Mouse (Mus musculus) brown adipose tissue, adult 24 weeks (tissue): Measurements from ENCODE around the gene Adgrf3. TPM values are rescaled to one million over a fixed set of nuclear protein-coding genes. Genes with fewer than 3 reads are reported as not detected.

Experiments
- H3K27ac ChIP-seq: fragments of 200-500 bp; replicated peaks from 2 replicates; pipeline ENCODE4 v1.5.1; 2012; ENCODE audit warnings: low read depth, mild to moderate bottlenecking, low read length
- H3K4me1 ChIP-seq: fragments of 200-500 bp; 2 replicates; pipeline ENCODE4 v1.6.1; 2012; ENCODE audit warnings: low read length, mixed read lengths; ENCODE audit not compliant: control insufficient read depth, insufficient read depth, insufficient read length
- H3K4me3 ChIP-seq: fragments of 200-500 bp; 2 replicates; pipeline ENCODE4 v1.5.1; 2012; ENCODE audit warnings: low read depth, mild to moderate bottlenecking, low read length, moderate library complexity; ENCODE audit not compliant: insufficient read depth
- polyA plus RNA-seq: library from polyadenylated mRNA; stranded (reverse); fragments of >200 nt; gene quantifications from 2 replicates; pipeline ENCODE4 v1.2.4, GENCODE M21; 2012; ENCODE audit not compliant: missing spikeins, insufficient read depth, insufficient read length

Gene Adgrf3
- not detected in 2 replicates for polyA plus RNA-seq

- Histone ChIP-seq H3K4me1 (no peaks in the 10 kb centered on the region), H3K4me3 (no peak within 1 kb of the TSS), H3K27ac (no peak within 1 kb of the TSS)
These were observed at the start of gene Adgrf3 for GRCm38 (mm10) chr5:30205493-30205892. Adgrf3 (minus strand) TSS chr5:30205722.

- Histone ChIP-seq H3K4me1 (no peaks in the 10 kb centered on the region), H3K4me3 (no peak overlapping the region)
These were observed 42.1 kb upstream of the Adgrf3 start for GRCm38 (mm10) chr5:30247666-30248065.

DNA sequence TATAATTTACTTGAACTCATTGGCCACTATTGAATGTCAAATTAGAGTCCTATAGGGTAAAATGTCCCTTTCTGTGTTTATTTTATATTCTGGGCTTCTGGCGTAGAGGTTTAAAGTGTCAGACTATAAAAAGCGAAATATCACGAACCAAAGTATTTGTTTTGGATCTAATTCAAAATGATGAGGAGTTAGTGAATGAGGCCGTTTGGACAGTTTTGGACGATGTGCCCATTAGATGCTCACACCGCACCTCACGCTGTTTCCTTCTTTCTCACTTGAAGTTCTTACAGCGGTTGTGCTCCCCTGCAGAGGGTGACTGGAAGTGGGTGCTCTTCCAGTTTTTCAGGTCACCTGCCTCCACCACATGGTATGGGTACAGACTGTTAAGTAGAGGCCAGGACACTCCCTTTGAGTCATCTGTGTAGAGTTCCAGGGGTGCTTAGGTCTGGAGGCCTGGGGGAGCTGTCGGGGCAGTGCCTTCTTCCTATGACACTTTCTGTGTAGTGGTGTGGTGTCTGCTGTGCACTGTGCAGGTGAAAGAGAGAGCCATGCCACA is 40.4 kb upstream of the Adgrf3 start:
- Histone ChIP-seq H3K4me3 (no peak overlapping the region), H3K4me1 (peaks cover 4% of the 10 kb centered on the region; the same call in 1 of the 2 replicates), H3K27ac (no peak overlapping the region)

More at GRCm38 (mm10) chr5:30247666-30248065, 42.1 kb upstream of the Adgrf3 start:
- H3K27ac ChIP-seq, result no peak overlapping the region

GRCm38 (mm10) chr5:30243741-30244140 is 38.2 kb upstream of the Adgrf3 start:
- Histone ChIP-seq H3K4me3 (no peak overlapping the region), H3K27ac (no peak overlapping the region), H3K4me1 (peaks cover 4% of the 10 kb centered on the region; the same call in 1 of the 2 replicates)

DNA sequence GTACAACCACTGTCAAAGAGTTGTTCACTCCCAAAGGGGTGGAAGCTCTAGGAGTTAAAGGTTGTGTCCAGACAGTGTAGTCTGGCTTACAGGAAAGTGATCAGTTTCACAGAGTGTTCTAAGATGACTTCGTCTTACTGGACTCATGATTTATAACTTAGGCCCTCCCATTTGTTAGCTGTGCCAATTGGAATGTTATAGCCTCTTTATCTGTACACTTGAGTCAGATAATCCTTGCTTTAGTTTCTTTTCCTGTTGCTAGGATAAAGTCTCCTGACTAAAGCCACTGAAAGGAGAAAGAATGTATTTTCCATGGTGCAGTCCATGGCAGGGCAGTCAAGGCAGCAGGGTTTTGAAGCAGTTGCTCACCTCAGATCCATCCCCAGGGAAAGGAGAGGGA is 36.9 kb upstream of the Adgrf3 start:
- no peak overlapping the region for H3K4me3 ChIP-seq
- H3K27ac ChIP-seq, result no peak overlapping the region
- peaks cover 4% of the 10 kb centered on the region; the same call in 1 of the 2 replicates for H3K4me1 ChIP-seq

GRCm38 (mm10) chr5:30240552-30240951 is 35.0 kb upstream of the Adgrf3 start:
- Histone ChIP-seq H3K4me3 (no peak overlapping the region), H3K27ac (no peak overlapping the region), H3K4me1 (peaks cover 4% of the 10 kb centered on the region; the same call in 1 of the 2 replicates)

DNA sequence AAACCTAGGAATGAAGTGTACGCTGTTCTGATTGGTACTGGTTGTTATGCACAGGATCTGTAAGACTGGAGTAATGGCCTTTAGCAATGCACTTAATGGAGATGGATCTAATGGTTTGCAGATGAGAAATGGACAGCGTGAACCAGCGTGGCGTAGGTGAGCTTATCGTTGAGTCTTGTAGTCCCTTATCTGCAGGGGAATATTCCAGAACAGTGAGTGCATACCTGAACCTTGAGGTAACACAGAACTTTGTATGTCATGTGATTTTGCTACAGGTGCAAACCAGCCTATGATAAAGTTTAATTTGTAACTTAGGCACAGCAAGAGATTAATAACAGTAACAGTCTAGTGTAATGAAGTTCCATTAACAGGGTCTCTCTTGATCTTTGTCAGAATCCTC is 33.0 kb upstream of the Adgrf3 start:
- Histone ChIP-seq H3K27ac (no peak overlapping the region), H3K4me1 (peaks cover 9% of the 10 kb centered on the region; the same call in 1 of the 2 replicates), H3K4me3 (no peak overlapping the region)

- Histone ChIP-seq H3K27ac (no peak overlapping the region), H3K4me1 (0 out of 2 replicates have a peak, but pooled peaks cover 4% of the 10 kb centered on the region), H3K4me3 (no peak overlapping the region)
These were observed 30.2 kb upstream of the Adgrf3 start for GRCm38 (mm10) chr5:30235641-30236126.

- 0 out of 2 replicates have a peak, but pooled peaks cover 4% of the 10 kb centered on the region for H3K4me1 ChIP-seq
- H3K27ac ChIP-seq, result no peak overlapping the region
- 0 out of 2 replicates have a peak overlapping the region, but pooled peaks have one; percentile 8 for H3K4me3 ChIP-seq
These were observed 28.5 kb upstream of the Adgrf3 start for GRCm38 (mm10) chr5:30233979-30234378.

DNA sequence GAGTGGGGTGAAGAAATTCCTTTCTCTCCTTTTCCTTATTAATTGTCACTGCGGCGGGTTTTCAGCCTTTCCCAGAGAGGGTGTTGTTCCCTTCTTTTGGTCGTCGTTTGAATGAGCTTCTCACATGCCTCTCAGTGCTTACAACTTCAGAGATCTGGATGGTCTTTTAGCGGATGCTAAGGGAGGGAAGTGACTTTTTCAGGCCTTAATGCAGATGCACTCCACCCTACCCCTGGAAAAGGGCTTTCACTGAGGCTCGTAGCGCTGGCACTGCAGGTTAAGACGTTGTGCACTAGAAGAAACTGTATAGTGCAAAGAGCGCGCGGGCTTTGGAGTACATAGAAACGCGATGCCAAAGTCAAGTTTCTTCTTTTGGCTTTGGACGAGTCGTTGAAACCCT is 27.5 kb upstream of the Adgrf3 start:
- Histone ChIP-seq H3K4me1 (0 out of 2 replicates have a peak, but pooled peaks cover 4% of the 10 kb centered on the region), H3K4me3 (peak overlapping the region; percentile 82), H3K27ac (no peak overlapping the region)

- Histone ChIP-seq H3K27ac (peak within 1 kb of the TSS; percentile 15; the same call in 1 of the 2 replicates), H3K4me1 (0 out of 2 replicates have a peak, but pooled peaks cover 4% of the 10 kb centered on the region), H3K4me3 (peak within 1 kb of the TSS; percentile 84)
These were observed 26.9 kb upstream of the Adgrf3 start, which contains the start of gene Selenoi for GRCm38 (mm10) chr5:30232271-30232971. Selenoi (plus strand) TSS chr5:30232581.

GRCm38 (mm10) chr5:30231891-30232270 is 26.4 kb upstream of the Adgrf3 start:
- H3K27ac ChIP-seq, result no peak overlapping the region
- 0 out of 2 replicates have a peak, but pooled peaks cover 4% of the 10 kb centered on the region for H3K4me1 ChIP-seq
- H3K4me3 ChIP-seq, result peak overlapping the region; percentile 84

GRCm38 (mm10) chr5:30230901-30231300 is 25.4 kb upstream of the Adgrf3 start:
- Histone ChIP-seq H3K4me1 (0 out of 2 replicates have a peak, but pooled peaks cover 4% of the 10 kb centered on the region), H3K27ac (no peak overlapping the region), H3K4me3 (no peak overlapping the region)

DNA sequence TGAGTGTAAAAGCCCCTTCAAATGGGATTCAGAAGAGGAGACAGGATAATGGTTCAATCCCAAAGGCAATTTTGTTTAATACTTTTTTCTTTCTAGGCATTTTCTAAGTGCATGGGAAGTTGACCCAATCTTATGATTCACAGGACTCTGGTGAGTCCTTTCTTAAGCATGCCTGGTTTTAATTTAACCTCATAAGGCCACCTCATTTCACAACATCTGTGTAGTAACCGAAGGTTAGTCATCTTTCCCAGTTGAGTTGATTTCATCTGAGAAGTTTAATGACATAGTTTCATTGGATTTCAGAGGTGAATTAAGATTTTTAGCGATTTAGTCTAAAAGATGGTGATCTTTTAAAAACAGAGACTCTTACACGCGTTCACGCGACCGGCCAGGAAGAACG is 17.2 kb upstream of the Adgrf3 start:
- H3K4me3 ChIP-seq, result no peak overlapping the region
- H3K27ac ChIP-seq, result no peak overlapping the region
- no peaks in the 10 kb centered on the region for H3K4me1 ChIP-seq

DNA sequence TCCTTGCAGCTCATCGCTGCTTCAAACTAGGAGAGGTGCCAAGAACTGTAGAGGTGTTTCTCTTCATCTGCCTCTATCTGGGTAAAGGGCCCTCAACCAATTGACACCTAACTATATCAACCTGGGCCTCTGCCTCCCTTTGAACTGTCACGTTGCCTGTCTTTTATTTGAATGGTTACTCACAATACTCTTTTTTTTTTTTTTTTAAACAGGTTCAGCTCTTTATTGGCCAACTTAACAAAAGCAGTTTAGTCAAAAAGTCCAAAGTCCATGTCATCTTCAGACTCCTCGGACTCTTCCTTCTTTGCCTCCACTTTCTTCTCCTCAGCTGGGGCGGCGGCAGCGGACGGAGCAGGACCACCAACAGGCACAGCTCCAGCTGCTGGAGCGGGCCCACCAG is 15.1 kb upstream of the Adgrf3 start:
- Histone ChIP-seq H3K27ac (no peak overlapping the region), H3K4me1 (no peaks in the 10 kb centered on the region), H3K4me3 (no peak overlapping the region)
